Mouse (Mus musculus) embryonic facial prominence, embryonic 12.5 days (tissue): ENCODE measurements around the gene Depdc7. TPM values are rescaled to one million over a fixed set of nuclear protein-coding genes. Genes with fewer than 3 reads are reported as not detected.
A peak's percentile ranks its signal among the peaks of the same experiment; 100 is the strongest.

Experiments
- ATAC-seq: fragments of 200-750 bp; cut with Nextera tagmentation; 2 replicates; pipeline ENCODE4 v1.8.0; 2017; ENCODE audit not compliant: insufficient number of reproducible peaks, insufficient read depth, low FRiP score, low TSS enrichment
- H3K27ac ChIP-seq: fragments of 300-500 bp; sonication (generic); 2 replicates; pipeline ENCODE4 v1.5.1; 2016; ENCODE audit warnings: mild to moderate bottlenecking
- H3K27me3 ChIP-seq: fragments of 300-500 bp; sonication (generic); 2 replicates; pipeline ENCODE4 v1.6.1; 2016; ENCODE audit warnings: mild to moderate bottlenecking, moderate library complexity
- H3K36me3 ChIP-seq: fragments of 300-500 bp; sonication (generic); 2 replicates; pipeline ENCODE4 v1.6.1; 2016; ENCODE audit warnings: mild to moderate bottlenecking
- H3K4me1 ChIP-seq: fragments of 300-500 bp; sonication (generic); 2 replicates; pipeline ENCODE4 v1.6.1; 2016
- H3K4me2 ChIP-seq: fragments of 300-500 bp; sonication (generic); replicated peaks from 2 replicates; pipeline ENCODE4 v1.6.1; 2016; ENCODE audit warnings: mild to moderate bottlenecking, moderate library complexity
- H3K4me3 ChIP-seq: fragments of 300-500 bp; sonication (generic); 2 replicates; pipeline ENCODE4 v1.5.1; 2016; ENCODE audit warnings: mild to moderate bottlenecking
- H3K9ac ChIP-seq: fragments of 300-500 bp; sonication (generic); 2 replicates; pipeline ENCODE4 v1.6.1; 2016; ENCODE audit warnings: mild to moderate bottlenecking, moderate library complexity
- H3K9me3 ChIP-seq: fragments of 300-500 bp; sonication (generic); 2 replicates; pipeline ENCODE4 v1.6.1; 2016; ENCODE audit warnings: mild to moderate bottlenecking, moderate library complexity
- WGBS: fragments of 180-500 bp; shearing (Covaris S2); methylation state at CpG from one replicate; pipeline ENCODE4 v1.1.7; 2016; 5-methylcytosine and 5-hydroxymethylcytosine counted together
- polyA plus RNA-seq: library from polyadenylated mRNA; unstranded; fragments of >200 nt; fragmentation: Nextera tagmentation; extraction: Ambion mirVana; gene quantifications from 2 replicates; pipeline ENCODE4 v1.2.1, GENCODE M21; 2016

Depdc7 gene
- polyA plus RNA-seq, 1 experiment from 2014 or later, result 4.9 TPM

- Histone ChIP-seq H3K9me3 (no peaks in the 10 kb centered on the region), H3K4me1 (no peaks in the 10 kb centered on the region), H3K4me3 (no peak overlapping the region), H3K36me3 (peaks cover 11% of the 10 kb centered on the region), H3K27me3 (no peaks in the 10 kb centered on the region), H3K27ac (no peak overlapping the region), H3K4me2 (no peak overlapping the region), H3K9ac (no peak overlapping the region)
- WGBS, result 76% methylated on average over 3 of the region's 3 CpGs
- no peak for ATAC-seq
Measured at GRCm38 (mm10) chr2:104688321-104688720, 54.4 kb downstream of the Depdc7 start.

GRCm38 (mm10) chr2:104687261-104687660 is 55.4 kb downstream of the Depdc7 start:
- 69% methylated on average over 3 of the region's 3 CpGs for WGBS

DNA sequence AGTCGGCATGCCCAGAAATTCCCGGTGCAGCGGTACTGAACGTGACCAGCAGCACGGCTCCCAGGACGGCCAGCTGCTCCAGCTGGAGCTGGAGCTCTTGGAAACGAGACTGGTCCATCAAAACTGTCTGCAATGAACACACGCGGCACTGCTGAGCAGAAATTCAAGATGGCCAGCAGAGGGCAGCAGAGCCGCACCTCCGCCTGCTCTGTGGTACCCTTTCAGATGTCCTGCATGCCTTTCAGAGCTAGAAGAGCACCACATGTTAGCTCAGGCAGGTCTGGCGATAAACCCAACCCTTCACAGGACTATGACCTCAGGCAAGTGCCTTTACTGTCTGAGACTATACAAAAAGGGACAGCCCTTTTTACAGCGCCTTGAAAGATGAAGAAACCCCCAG is 57.3 kb downstream of the Depdc7 start:
- no peak overlapping the region for H3K4me3 ChIP-seq
- peaks cover 30% of the 10 kb centered on the region for H3K36me3 ChIP-seq
- no peak overlapping the region for H3K4me2 ChIP-seq
- H3K27ac ChIP-seq, result no peak overlapping the region
- no peaks in the 10 kb centered on the region for H3K9me3 ChIP-seq
- ATAC-seq, result peak; percentile 83; the same call in 1 of the 2 replicates
- WGBS, result 9% methylated on average over 13 of the region's 13 CpGs
- H3K9ac ChIP-seq, result no peak overlapping the region
- H3K4me1 ChIP-seq, result no peaks in the 10 kb centered on the region
- H3K27me3 ChIP-seq, result no peaks in the 10 kb centered on the region

More at GRCm38 (mm10) chr2:104687261-104687660, 55.4 kb downstream of the Depdc7 start:
- no peak overlapping the region for H3K27ac ChIP-seq
- H3K4me2 ChIP-seq, result no peak overlapping the region
- ATAC-seq, result no peak
- no peaks in the 10 kb centered on the region for H3K9me3 ChIP-seq
- H3K4me1 ChIP-seq, result no peaks in the 10 kb centered on the region
- peaks cover 15% of the 10 kb centered on the region for H3K36me3 ChIP-seq
- H3K27me3 ChIP-seq, result no peaks in the 10 kb centered on the region
- no peak overlapping the region for H3K4me3 ChIP-seq
- H3K9ac ChIP-seq, result no peak overlapping the region

GRCm38 (mm10) chr2:104684771-104685170 is 57.9 kb downstream of the Depdc7 start:
- H3K27ac ChIP-seq, result no peak overlapping the region

DNA sequence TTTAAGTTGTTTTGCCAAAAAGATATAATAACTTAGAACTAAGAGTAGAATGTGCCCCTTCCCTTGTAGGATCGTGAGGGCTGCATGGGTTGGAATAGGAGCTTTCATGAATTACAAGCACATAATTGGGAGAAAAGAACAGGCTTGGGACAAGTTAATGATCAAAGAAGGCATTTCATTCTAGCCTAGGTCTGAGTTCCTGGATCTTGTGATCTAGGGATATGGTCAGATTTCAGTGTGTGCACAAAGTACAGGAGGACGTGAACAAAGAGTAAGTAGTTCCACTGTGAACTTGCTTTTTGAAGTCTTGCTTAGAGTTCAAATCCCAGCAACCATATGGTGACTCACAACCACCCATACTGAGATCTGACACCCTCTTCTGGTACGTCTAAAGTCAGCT is 65.4 kb downstream of the Depdc7 start:
- 76% methylated on average over 3 of the region's 3 CpGs for WGBS
- Histone ChIP-seq H3K9ac (no peak overlapping the region), H3K27ac (no peak overlapping the region), H3K9me3 (no peaks in the 10 kb centered on the region), H3K4me1 (no peaks in the 10 kb centered on the region), H3K36me3 (peaks cover 18% of the 10 kb centered on the region), H3K4me3 (no peak overlapping the region), H3K27me3 (no peaks in the 10 kb centered on the region), H3K4me2 (no peak overlapping the region)
- ATAC-seq, result no peak

More at GRCm38 (mm10) chr2:104684771-104685170, 57.9 kb downstream of the Depdc7 start:
- ATAC-seq, result no peak
- WGBS, result 87% methylated on average over 4 of the region's 4 CpGs
- H3K4me2 ChIP-seq, result no peak overlapping the region
- no peaks in the 10 kb centered on the region for H3K9me3 ChIP-seq
- no peaks in the 10 kb centered on the region for H3K27me3 ChIP-seq
- H3K4me1 ChIP-seq, result no peaks in the 10 kb centered on the region
- peaks cover 30% of the 10 kb centered on the region for H3K36me3 ChIP-seq
- H3K4me3 ChIP-seq, result no peak overlapping the region
- H3K9ac ChIP-seq, result no peak overlapping the region

Other genes with a start within 250 kb of the Depdc7 start
- 18.0 and 19.7 TPM in 2 replicates for gene Hipk3, start 248.4 kb downstream of the Depdc7 start, polyA plus RNA-seq
- gene Cstf3, start 152.4 kb downstream of the Depdc7 start, polyA plus RNA-seq, result 97.2 and 98.1 TPM in 2 replicates
- gene Tcp11l1, start 30.7 kb downstream of the Depdc7 start, polyA plus RNA-seq, result 67.0 and 70.7 TPM in 2 replicates
- 0.18 and 0.19 TPM in 2 replicates for gene Pin1rt1, start 26.5 kb downstream of the Depdc7 start, polyA plus RNA-seq
- 10.9 and 11.6 TPM in 2 replicates for gene Qser1, start 73.9 kb upstream of the Depdc7 start, polyA plus RNA-seq
- gene Prrg4, start 107.0 kb upstream of the Depdc7 start, polyA plus RNA-seq, result 1.8 and 1.9 TPM in 2 replicates
- 10.7 and 10.8 TPM in 2 replicates for gene Ccdc73, start 124.9 kb upstream of the Depdc7 start, polyA plus RNA-seq